Mouse (Mus musculus): ENCODE measurements around the gene Lrba. TPM values are rescaled to one million over a fixed set of nuclear protein-coding genes. Genes with fewer than 3 reads are reported as not detected.

The Lrba gene
- polyA plus RNA-seq (2014; fragmentation: Illumina TruSeq; extraction: RNeasy Lipid Tissue Mini Kit (QIAGEN cat#74804); ENCODE audit: low read depth, low replicate concordance) = 30.3 TPM

GRCm38 (mm10) chr3:86224564-86225421 lies at the start of gene Lrba:
TSS of gene Lrba (plus strand) at chr3:86224680.

GRCm38 (mm10) chr3:86548091-86549015 lies 323.9 kb downstream of the Lrba start, which contains the start of gene Mab21l2:
TSS of gene Mab21l2 (minus strand) at chr3:86548629.

Other genes with a start within 250 kb of the Lrba start
- not detected for gene Prss48, start 222.2 kb upstream of the Lrba start, polyA plus RNA-seq (2014; fragmentation: Illumina TruSeq; extraction: RNeasy Lipid Tissue Mini Kit (QIAGEN cat#74804); ENCODE audit: low read depth, low replicate concordance)
- 1,528 TPM for gene Rps3a1, start 82.0 kb upstream of the Lrba start, polyA plus RNA-seq (2014; fragmentation: Illumina TruSeq; extraction: RNeasy Lipid Tissue Mini Kit (QIAGEN cat#74804); ENCODE audit: low read depth, low replicate concordance)

Measured in adipose tissue, adult 10 weeks (tissue).